Mouse (Mus musculus): ENCODE measurements around the gene Pros1.

DNA sequence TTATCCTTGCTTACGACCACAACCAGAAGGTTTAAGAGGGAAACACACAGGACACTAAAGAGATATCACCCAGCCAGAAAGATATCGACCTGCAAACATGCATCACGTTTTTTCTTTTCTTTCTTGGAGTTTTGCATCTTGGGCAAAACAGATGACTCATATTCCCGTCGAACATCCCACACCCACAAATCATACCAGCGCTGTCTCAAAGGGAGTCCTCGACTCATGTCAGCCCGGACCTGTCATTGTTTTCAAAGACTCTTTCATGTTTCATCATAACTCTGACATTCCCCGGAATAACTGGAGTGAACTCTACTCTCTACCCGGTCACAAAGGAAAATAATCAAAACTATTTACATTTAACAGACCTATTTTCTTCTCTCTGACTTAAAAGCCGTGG, 82.2 kb downstream of the Pros1 start:
- TF ChIP-seq CTCF (IDR thresholded peaks at IDR 0.05; ENCODE audit: low read depth) (no peak), EP300 (IDR thresholded peaks at IDR 0.05; ENCODE audit: low read depth) (no peak)
